Mouse (Mus musculus) spleen, postnatal 10 days (tissue): ENCODE results near the gene Kif4.

Experiments
- DNase-seq, 2 experiments: peaks; one replicate each; pipeline ENCODE4 v3.0.0; 2021 to 2022; ENCODE audit warnings: low spot score in 2 of 2

Gene Kif4

DNA sequence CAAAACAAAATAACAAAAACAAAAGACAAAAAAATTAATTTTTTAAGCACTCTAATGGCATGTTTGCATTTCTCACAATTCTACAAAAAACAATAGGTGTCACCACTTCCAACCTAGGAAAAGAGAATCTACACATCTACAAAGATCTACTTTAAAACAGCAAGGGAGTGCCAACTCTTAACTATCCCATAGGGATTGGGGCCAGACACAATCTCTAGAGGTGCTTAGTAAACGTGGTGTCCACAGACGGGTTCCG lies at the start of gene Kif4:
Gene Kif4 (plus strand): TSS at position 192 of the 256 bp plus-strand sequence.
- DNase-seq, result no peak

DNA sequence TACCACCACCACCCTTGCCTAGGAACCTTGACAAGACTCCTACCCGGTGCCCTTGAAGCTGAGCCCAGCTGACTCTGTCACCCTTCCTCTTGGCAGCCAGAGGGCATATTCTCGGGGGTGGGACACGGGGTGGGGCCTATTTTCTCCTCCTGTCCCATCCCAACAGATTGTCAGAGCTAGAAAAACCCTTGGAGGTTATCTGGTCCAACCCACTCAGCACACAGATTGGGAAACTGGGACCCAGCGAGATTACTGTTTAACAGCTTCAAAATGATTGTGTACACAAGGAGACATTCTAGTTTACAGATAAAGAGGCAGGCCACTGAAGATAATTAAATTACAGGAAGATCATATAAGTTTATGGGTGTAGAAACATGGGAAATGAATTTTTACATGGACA lies 30.7 kb upstream of the Kif4 start, which contains the start of gene P2ry4:
Gene P2ry4 (minus strand): TSS at position 79 of the 400 bp plus-strand sequence.
- DNase-seq, result no peak

DNA sequence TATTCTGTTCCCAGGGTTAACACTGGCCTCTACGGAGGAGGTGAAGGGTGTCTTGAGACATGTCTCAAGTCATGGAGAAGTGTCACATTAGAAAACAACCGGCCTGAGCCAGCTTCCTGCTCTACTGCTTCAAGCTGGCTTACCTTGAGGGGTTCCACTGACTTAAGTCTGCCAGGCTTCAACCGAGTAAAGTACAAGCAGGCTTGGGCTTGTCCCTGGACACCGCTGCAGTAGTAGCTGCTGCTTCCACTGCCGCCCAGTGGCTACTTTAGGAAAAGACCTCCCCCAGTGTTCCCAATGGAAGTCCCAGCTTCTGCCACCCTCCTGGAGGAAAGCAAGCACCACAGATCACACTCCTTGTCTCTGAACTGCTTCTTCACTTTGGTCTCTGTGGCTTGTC lies 28.1 kb upstream of the Kif4 start:
- DNase-seq, result no peak

DNA sequence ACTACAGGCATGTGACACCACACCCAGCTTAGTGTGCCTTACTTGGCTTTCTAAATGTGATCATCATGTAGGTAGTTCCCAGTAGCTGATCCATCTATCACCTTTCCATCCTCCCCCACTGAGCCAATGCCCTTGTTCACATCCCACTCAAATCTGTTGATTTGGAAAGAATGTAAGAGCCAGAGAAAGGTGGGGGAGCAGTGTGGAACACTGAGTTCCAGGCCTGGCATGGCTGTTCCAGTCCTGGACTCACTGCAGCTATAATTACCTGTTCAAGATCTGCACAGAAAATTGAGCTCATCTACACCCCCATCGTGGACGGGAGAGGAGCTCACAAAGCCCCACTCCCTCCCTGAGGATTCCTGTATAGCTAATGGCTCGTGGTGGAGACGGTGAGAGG lies 25.8 kb upstream of the Kif4 start:
- no peak for DNase-seq

DNA sequence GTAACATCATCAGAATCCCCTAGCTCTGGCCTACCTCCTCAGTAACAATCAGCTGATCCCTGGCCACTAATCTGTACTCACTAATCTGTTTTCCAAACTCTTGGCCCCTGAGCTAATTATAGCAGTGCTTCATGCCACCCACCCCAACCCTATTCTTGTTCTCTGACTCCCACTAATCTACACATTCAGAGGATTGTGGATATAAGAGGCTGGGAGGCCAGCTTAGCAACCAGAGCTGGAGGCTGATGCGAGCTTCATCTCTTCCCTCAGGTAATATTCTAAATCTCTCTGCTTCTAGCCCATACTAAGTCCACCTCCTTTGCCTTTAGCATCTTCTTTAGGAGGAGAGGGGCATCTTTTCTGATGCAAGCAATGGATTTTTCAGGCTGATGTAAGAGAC lies 20.2 kb upstream of the Kif4 start, which contains the start of gene Arr3:
Gene Arr3 (plus strand): TSS at position 184 of the 400 bp plus-strand sequence.
- no peak for DNase-seq

DNA sequence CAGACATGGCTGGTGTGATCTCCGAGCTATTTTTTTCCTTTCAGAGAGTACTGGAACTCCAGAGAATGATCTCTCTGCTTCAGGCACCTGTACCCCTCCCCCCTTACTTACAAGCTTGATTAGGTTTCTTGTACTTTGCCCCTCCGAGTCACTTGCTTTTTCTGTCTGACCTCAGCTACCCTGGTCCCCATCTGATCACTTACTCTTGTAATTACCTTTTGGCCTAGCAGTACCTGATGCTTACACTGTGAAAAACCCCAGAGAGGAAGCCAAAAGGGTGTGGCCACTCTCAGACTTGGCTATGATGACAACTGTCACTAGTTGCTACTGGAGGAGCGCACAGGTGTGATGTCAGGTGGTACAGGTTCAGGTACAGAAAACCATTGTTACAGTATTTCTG lies 7.0 kb upstream of the Kif4 start:
- DNase-seq, result no peak

DNA sequence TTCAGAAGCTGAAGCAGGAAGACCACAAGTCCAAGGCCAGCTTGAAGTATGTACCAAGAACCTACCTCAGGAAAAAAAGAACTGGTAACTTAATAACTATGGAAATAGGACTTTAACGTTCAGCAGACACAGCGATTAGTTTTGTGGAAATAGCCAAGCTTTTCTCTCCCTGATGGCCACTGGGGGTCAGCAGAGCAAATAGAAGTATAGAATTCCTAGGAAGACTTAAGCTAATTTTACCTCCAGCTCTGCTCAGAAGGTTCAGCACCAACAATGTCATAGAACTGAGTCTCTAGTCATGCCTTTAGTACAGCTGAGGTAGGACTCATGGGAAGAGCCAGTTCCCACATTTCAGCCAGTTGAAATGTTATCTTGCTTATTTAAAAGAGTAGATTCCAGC lies 4.2 kb upstream of the Kif4 start:
- DNase-seq, result no peak

DNA sequence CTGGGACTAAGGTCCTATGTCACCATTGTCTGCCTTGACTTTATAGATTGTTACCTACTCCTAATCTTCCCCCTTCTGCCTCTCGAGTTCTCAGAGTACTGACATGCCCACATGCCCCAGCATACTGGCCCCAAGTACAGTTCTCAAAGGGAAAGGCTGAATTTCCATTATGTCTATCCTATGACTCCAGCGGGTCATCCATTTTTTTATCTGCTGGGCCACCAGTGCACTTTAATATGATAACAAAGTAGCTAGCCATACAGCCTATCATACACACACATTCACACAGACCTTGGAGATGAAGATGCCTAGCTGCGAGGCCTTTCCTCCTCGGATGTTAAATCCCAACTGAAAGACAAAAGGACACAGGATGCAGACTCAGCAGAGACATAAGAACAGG lies 1.3 kb upstream of the Kif4 start:
- DNase-seq, result peak in 1 of 2 experiments; percentile 7

DNA sequence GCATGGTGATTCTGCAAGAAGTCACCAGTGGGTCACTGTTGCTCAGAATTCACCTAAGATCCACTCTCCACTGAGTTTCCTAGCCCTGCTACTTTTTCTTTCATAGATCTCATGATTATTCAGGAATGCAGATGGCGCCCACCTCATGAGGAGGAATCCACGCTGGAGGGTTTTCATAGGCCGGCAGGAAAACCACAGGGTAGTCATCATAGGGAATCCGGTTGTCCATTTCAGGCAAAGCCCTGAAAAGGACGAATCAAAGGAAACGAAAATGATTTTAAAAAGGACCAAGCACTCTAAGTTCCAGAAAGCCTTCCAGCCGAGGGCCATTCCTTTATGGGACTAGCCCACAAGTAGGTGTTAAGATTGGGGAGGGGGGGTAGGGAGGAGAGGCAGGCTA lies 391 bp upstream of the Kif4 start:
- DNase-seq, result peak in 1 of 2 experiments; percentile 6

DNA sequence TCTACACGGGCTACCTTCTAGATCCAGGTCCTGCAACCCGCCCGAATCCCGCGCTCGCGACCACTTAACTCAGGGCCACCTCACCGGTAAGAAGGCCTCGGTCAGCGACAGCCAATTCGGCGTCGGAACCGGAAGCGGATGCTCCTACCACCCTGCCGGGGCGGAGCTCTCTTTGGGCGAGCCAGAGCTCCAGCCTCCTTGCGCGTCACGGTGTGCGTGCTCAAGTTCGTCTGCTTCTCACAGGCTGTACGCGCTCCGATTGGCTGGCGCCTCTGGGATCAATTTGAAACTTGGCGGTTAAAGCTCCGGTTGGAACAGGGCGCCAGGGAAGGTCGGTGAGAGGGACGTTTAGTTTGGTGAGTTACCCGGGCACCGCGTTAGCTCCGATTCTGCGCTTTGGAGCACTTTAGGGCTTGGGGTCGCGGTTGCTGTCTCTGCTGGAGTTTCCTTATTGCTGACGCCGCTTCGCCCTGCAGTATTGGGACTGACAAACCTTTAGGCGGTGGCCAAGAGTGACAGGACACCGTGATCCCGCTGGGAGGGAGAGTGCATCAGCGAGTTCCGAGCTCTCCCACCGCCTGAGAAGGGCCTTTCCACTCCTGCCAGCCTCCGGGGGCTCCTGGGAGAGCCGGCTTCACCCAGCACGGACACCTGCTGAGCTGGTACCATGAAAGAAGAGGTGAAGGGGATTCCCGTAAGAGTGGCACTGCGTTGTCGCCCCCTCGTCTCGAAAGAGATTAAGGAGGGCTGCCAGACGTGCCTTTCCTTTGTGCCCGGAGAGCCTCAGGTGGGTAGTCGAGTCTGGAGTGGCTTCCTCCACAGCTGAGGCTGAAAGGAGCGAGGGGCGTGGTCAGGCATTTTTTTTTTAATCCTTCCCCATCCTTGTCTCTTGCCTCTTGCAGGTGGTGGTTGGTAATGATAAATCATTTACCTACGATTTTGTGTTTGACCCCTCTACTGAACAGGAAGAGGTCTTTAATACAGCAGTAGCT lies 561 bp downstream of the Kif4 start, which contains the start of gene Pdzd11:
Gene Pdzd11 (minus strand): TSS at position 767 of the 992 bp plus-strand sequence.
- DNase-seq, result peak; percentile 66 to 91

DNA sequence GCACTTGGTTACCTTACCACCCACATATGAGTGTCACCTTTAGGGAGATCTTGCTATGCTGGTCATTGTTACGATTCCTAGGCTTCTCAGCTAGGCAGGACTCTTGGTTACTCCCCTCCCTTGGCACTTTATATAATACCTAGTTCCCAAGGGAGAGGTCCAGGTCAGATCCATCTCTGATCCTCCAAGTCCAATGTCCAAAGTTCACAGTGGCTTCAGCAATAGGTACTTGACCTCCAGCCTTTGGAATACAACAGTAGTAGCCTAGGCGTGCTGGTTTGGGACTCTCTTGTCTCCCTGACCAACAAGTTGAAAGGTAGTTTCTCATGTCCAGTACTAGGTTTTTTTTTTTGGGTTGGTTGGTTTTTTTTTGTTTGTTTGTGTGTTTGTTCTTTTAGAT lies 3.5 kb downstream of the Kif4 start:
- no peak for DNase-seq

DNA sequence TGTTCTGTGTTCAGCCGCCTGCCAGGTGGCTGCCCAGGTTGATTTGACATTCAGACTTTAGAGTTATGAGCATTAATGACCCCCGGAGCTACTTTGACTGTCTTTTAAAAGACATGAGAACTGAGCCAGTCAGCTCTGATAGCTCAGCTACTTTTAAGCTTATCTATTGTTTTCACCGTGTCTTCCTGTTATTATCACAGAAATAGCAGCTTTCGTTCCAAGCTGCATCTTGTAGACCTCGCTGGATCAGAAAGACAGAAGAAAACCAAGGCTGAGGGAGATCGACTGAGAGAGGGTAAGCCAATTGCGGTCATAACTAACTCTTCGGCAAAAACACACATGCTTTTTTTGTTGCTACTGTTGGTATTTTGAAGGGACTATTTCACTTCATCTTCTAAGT lies 12.9 kb downstream of the Kif4 start:
- no peak for DNase-seq

DNA sequence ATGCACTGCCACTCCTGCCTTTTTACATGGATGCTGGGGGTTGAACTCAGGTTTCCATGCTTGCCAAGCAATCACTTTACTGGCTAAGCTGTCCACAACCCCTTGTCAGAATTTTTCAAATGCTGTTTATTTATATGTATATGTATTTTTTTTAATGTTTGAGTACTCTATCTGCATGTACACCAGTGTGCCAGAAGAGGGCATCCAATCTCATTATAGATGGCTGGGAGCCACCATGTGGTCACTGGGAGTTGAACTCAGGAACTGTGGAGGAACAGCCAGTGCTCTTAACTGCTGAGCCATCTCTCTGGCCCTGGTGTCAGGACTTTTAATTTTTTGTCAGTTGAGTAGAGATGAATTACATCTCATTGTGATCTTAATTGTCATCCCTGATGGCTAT lies 27.3 kb downstream of the Kif4 start:
- DNase-seq, result no peak

DNA sequence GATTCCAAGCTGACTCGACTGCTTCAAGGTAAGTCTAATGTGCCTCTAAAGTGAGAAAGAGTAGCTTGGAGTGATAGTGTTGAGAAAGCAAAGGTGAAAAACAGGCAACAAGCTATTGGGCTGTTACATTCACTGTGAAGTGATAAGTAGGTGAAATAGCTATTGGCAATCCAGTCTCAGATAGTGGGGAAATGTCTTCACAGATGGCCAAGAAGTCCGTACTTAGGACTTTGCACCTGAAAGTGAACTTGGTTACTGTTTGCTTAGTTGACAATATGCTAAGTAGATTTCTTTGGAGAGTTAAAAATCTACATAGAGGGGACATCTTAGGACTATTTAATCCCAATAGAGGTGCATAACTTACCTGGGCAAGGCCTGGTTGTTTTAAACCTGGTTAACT lies 39.3 kb downstream of the Kif4 start:
- no peak for DNase-seq

DNA sequence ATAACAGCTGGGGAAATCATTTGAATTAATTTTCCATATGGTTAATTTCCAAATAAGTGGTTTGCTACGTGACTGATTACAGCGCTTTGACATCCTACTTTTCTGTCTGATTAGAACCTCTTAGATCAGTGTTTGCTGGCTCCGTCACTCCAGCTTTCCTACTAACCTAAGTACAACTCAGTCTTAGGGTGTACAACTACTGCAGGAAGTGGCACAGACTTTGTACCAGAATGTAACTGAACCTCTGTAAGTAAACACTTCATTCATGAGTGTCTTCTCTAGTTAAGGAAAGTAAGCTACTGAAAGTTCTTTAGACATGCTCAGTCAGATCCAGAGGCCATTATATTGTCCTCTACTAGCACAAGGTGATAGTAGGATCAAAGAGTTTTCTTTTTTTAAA lies 52.7 kb downstream of the Kif4 start:
- no peak for DNase-seq

DNA sequence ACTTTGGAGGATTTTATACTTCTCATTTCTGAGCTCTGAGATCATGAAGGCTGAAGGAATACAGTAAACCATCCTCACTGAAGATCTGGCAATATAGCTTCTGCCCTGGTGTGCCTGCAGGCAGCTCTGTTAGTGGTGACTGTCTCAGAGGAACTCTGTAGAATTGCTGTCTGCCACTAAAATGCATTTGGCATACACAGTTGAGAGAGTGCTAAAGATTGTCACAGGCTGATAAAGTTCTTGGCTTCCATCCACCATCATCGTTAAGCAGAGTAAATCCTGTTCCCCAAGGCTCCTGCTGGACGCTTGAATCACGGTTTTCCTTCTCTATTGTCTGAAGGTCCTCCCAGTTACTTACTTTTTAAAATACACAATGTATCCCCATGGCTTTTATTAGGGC lies 61.0 kb downstream of the Kif4 start:
- DNase-seq, result no peak

DNA sequence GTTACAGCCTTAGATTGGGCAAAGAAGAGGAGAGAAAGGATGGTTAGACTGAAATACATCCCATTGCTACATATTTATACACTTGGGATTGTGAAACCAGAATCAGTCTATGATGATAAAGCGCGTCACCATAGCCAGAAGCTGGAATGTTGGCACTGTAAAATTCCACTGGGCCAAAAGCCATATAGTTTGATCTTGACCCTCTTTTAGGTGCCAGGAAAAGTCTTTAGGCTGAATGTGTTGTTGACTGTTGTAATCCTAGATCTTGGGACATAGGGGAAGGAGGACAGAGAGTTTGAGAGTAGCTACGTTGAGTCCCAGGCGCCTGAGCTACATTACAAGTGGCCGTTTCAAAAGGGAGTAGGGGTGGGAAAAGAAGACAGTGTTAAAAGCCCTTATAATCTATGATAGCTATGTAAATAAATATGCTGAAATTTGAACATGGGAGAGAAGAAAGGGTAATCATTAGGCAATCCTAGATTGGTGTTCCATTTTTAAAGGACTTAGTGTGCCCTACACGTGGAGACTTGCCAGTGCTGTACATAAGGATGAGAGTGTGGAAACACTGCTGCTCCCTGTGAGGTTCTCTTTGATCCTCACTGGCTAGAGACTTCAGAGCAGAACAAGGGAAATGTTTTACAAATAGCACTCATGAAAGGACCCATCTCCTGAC lies 62.0 kb downstream of the Kif4 start:
- DNase-seq, result no peak

DNA sequence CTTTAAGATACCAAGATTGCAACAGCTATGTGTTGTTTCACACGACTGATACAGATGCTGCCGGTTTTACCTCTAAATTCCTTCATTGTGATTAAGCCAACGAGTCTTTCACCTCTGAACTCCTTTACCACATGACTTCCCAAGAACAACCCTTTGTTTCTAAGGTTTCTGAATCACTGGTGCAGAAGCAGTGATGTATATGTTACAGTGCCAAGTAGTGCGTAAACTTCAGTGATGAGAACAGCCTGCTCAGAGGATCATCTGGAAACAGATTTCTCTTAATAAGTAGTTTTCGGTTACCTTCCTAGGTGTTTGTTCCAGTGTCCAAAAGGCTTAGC lies 62.5 kb downstream of the Kif4 start:
- DNase-seq, result no peak

DNA sequence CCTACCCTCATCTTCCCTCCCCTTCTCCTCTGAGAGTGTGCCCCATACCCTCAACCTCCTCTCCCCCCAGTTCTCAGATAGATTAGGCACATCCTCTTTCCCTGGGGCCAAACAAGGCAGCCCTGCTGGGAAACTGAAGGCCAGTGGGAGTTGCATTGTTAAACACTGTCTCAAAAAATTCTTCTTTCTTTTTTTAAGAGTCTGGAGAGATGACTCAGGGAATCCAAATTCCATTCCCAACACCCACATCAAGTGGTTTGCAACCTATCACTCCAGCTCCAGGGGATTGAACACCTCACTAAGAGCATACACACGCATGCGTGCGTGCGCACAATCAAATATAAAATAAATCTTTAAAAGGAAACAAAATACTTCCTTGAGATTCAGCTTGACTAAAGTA lies 71.2 kb downstream of the Kif4 start:
- DNase-seq, result no peak

DNA sequence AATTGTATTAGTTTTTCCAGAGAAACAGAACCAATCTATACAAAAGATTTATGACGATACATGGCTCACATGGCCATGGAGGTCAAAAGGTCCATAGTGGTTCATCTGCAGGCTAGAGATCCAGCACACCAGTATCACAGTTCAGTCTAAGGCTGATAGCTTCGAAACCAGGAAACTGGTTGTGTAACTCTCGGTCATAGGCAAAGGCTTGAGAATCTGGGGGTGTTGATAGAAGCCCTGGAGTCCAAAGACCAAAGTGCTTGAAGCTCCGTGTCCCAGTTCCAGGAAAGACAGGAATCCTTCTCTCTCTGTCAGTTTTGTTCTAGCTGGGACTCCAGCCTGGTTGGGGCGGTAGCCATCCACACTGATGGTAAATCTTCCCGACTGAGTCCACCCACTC lies 82.5 kb downstream of the Kif4 start:
- no peak for DNase-seq

DNA sequence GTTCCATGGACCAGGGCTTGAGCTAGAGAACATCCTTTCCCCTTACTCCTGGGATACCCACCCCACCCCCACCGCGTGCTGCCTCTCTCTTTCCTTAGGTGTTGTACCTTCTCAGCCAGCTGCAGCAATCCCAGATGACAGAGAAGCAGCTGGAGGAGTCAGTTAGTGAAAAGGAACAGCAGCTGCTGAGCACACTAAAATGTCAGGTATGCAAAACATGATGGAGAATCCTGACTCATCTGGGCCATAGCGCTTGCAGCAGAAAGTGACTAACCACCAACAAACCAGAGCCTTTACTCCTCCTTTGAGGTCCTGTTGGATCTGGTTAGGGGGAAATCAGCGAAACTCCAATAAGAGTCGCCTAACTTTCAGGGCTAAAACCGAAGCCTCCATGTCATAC lies 90.6 kb downstream of the Kif4 start:
- DNase-seq, result no peak

DNA sequence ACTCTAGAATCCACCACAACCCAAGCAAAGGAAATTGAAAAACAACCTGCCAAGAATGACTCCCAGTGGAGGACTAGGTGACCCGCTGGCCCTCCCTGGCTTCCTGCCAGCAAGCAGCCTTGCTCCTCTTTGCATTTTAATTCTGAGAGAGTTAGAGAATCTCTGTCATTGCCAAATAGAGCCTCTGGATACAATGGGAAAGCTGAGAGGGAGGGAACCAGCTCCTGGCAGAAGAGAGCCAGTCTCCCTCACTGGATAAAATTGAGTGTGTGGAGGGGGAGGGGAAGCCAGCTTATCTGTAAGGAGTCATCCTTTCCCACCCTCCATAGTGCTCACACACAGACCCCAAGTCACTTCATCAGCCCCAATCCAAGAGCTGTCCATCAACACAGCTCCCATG lies 103.4 kb downstream of the Kif4 start:
- DNase-seq, result peak in 1 of 2 experiments; percentile 21

DNA sequence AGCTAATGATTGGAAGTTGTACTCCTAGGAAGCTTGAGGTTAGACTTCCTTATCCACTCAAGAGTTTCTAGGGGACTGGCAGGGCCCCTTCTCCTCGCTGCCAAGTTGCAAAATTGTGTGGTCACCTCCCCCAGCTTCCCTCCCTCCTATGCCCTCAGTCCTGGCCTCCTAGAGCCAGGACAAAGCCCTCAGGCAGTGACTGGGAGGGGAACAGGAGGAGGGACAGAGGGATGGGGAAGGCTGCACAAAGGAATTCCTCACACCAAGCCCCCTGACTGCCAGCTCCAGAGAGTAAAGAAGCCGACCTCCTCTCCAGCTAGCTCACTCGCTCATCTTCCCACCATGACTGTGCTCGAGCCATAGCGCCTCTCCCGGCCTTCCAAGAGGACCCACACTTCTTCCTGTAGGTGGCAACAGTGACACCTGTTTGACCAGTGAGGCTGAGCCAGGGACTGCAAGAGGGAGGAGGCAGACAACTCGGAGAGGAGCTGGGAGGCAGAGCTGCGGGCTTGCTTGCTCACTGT lies 104.2 kb downstream of the Kif4 start, which contains the start of gene Gdpd2:
Gene Gdpd2 (plus strand): TSS at position 209 of the 524 bp plus-strand sequence.
- DNase-seq, result no peak
